Mouse (Mus musculus): ENCODE measurements around the gene Syngap1. TPM values are rescaled to one million over a fixed set of nuclear protein-coding genes. Genes with fewer than 3 reads are reported as not detected.

Gene Syngap1
- total RNA-seq, 1 experiment from 2014 or later: 26.7 TPM

GRCm38 (mm10) chr17:26936921-26937695 lies 3.9 kb upstream of the Syngap1 start:
- no peak for DNase-seq

- no peak for DNase-seq
Measured at GRCm38 (mm10) chr17:26937883-26938695, 3.0 kb upstream of the Syngap1 start.

GRCm38 (mm10) chr17:26938731-26939130 lies 2.3 kb upstream of the Syngap1 start:
- DNase-seq: peak; percentile 34

- DNase-seq: peak; percentile 98
Measured at GRCm38 (mm10) chr17:26939178-26939972, 1.7 kb upstream of the Syngap1 start, which contains the start of gene Cuta. Cuta (minus strand) TSS chr17:26939569.

- no peak for DNase-seq
Measured at GRCm38 (mm10) chr17:26939973-26940300, 1.1 kb upstream of the Syngap1 start.

GRCm38 (mm10) chr17:26941841-26942570 lies 953 bp downstream of the Syngap1 start:
- DNase-seq: no peak

- DNase-seq: no peak
Measured at GRCm38 (mm10) chr17:26945824-26946495, 4.9 kb downstream of the Syngap1 start.

- DNase-seq: peak; percentile 89
Measured at GRCm38 (mm10) chr17:26946567-26946966, 5.5 kb downstream of the Syngap1 start.

GRCm38 (mm10) chr17:26947231-26948100 lies 6.4 kb downstream of the Syngap1 start:
- no peak for DNase-seq

GRCm38 (mm10) chr17:26948316-26949050 lies 7.4 kb downstream of the Syngap1 start:
- DNase-seq: peak; percentile 73

GRCm38 (mm10) chr17:26949051-26949577 lies 8.1 kb downstream of the Syngap1 start:
- no peak for DNase-seq

- DNase-seq: no peak
Measured at GRCm38 (mm10) chr17:26949866-26950265, 8.8 kb downstream of the Syngap1 start.

GRCm38 (mm10) chr17:26950560-26951288 lies 9.7 kb downstream of the Syngap1 start:
- no peak for DNase-seq

GRCm38 (mm10) chr17:26951406-26951805 lies 10.4 kb downstream of the Syngap1 start:
- peak; percentile 70 for DNase-seq

GRCm38 (mm10) chr17:26951952-26952877 lies 11.2 kb downstream of the Syngap1 start:
- no peak for DNase-seq

GRCm38 (mm10) chr17:26953201-26953600 lies 12.1 kb downstream of the Syngap1 start:
- DNase-seq: no peak

- DNase-seq: no peak
Measured at GRCm38 (mm10) chr17:26953726-26954125, 12.7 kb downstream of the Syngap1 start.

Measured in adrenal gland, postnatal 25 days (tissue).